Mouse (Mus musculus) neural tube, embryonic 12.5 days (tissue): Measurements from ENCODE around the gene Hgf. TPM values are rescaled to one million over a fixed set of nuclear protein-coding genes. Genes with fewer than 3 reads are reported as not detected.
A peak's percentile ranks its signal among the peaks of the same experiment; 100 is the strongest.

Experiments used
- ATAC-seq: fragments of 200-750 bp; cut with Nextera tagmentation; 2 replicates; pipeline ENCODE4 v1.8.0; 2017; ENCODE audit warnings: low read depth, mild to moderate bottlenecking, moderate TSS enrichment, moderate library complexity; ENCODE audit not compliant: low FRiP score
- H3K27ac ChIP-seq: fragments of 300-500 bp; sonication (generic); 2 replicates; pipeline ENCODE4 v1.5.1; 2016
- H3K27me3 ChIP-seq: fragments of 300-500 bp; sonication (generic); replicated peaks from 2 replicates; pipeline ENCODE4 v1.6.1; 2016; ENCODE audit warnings: mild to moderate bottlenecking
- H3K36me3 ChIP-seq: fragments of 300-500 bp; sonication (generic); 2 replicates; pipeline ENCODE4 v1.6.1; 2016; ENCODE audit warnings: mild to moderate bottlenecking
- H3K4me1 ChIP-seq: fragments of 300-500 bp; sonication (generic); 2 replicates; pipeline ENCODE4 v1.6.1; 2016
- H3K4me2 ChIP-seq: fragments of 300-500 bp; sonication (generic); replicated peaks from 2 replicates; pipeline ENCODE4 v1.6.1; 2016; ENCODE audit warnings: mild to moderate bottlenecking
- H3K4me3 ChIP-seq: fragments of 300-500 bp; sonication (generic); 2 replicates; pipeline ENCODE4 v1.5.1; 2016
- H3K9ac ChIP-seq: fragments of 300-500 bp; sonication (generic); 2 replicates; pipeline ENCODE4 v1.6.1; 2016; ENCODE audit warnings: mild to moderate bottlenecking
- H3K9me3 ChIP-seq: fragments of 300-500 bp; sonication (generic); 2 replicates; pipeline ENCODE4 v1.6.1; 2016; ENCODE audit warnings: mild to moderate bottlenecking
- WGBS: fragments of 180-500 bp; shearing (Covaris S2); methylation state at CpG from one replicate; pipeline ENCODE4 v1.1.7; 2016; 5-methylcytosine and 5-hydroxymethylcytosine counted together
- polyA plus RNA-seq: library from polyadenylated mRNA; unstranded; fragments of >200 nt; fragmentation: Nextera tagmentation; extraction: Ambion mirVana; gene quantifications from 2 replicates; pipeline ENCODE4 v1.2.1, GENCODE M21; 2016

Hgf gene
- polyA plus RNA-seq, 1 experiment from 2014 or later = 0.86 TPM

DNA sequence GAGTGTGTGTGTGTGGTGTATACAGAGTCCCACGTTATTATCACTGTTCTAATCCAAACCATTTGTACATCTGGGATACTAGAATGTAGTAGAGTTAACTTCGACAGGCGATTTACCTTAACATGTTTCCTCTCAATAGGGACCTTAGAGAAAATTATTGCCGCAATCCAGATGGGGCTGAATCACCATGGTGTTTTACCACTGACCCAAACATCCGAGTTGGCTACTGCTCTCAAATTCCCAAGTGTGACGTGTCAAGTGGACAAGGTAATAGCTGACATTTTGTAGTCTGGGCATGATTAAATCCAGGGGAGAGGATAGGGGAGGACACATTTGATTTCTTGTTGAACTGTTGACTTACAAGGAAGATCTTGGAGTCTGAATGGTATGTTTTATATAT lies 44.7 kb downstream of the Hgf start:
- Histone ChIP-seq H3K4me2 (no peak overlapping the region), H3K4me1 (no peaks in the 10 kb centered on the region), H3K9ac (no peak overlapping the region), H3K9me3 (no peaks in the 10 kb centered on the region), H3K4me3 (no peak overlapping the region), H3K27ac (no peak overlapping the region), H3K36me3 (no peaks in the 10 kb centered on the region), H3K27me3 (no peaks in the 10 kb centered on the region)
- no peak for ATAC-seq
- WGBS = 66% methylated on average over 6 of the region's 6 CpGs

GRCm38 (mm10) chr5:16601463-16601862 lies 48.2 kb downstream of the Hgf start:
- H3K4me2 ChIP-seq = no peak overlapping the region
- WGBS = 83% methylated on average over 1 of the region's 1 CpGs
- no peak overlapping the region for H3K27ac ChIP-seq
- no peak overlapping the region for H3K9ac ChIP-seq
- no peak overlapping the region for H3K4me3 ChIP-seq
- no peaks in the 10 kb centered on the region for H3K4me1 ChIP-seq
- H3K9me3 ChIP-seq = no peaks in the 10 kb centered on the region
- H3K36me3 ChIP-seq = no peaks in the 10 kb centered on the region
- no peak for ATAC-seq
- no peaks in the 10 kb centered on the region for H3K27me3 ChIP-seq

DNA sequence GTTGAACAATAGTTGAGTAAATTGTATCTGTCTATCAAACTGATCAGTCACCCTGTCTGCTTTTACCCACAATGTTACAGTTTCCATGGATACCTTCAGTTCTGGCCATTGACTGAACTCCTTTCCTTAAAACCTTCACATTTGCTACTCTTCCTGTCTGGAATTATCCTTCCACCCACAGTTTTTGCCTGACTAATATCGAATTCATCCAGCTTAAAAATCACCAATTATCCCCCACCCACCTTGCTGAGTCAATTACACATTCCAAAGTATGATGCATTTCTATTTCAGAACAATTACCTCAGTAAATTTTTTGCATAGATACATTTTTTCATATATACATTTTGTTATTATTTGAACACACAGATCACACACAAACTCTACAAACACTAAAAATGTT lies 79.7 kb downstream of the Hgf start:
- H3K9me3 ChIP-seq = no peaks in the 10 kb centered on the region
- 75% methylated on average over 1 of the region's 1 CpGs for WGBS
- H3K4me2 ChIP-seq = no peak overlapping the region
- no peak overlapping the region for H3K4me3 ChIP-seq
- H3K27ac ChIP-seq = no peak overlapping the region
- H3K36me3 ChIP-seq = no peaks in the 10 kb centered on the region
- no peak overlapping the region for H3K9ac ChIP-seq
- H3K4me1 ChIP-seq = no peaks in the 10 kb centered on the region
- no peaks in the 10 kb centered on the region for H3K27me3 ChIP-seq
- ATAC-seq = no peak

- H3K27ac ChIP-seq = no peak overlapping the region
- WGBS = 34% methylated on average over 7 of the region's 7 CpGs
- H3K4me2 ChIP-seq = 0 out of 2 replicates have a peak overlapping the region, but pooled peaks have one; percentile 12
- no peaks in the 10 kb centered on the region for H3K9me3 ChIP-seq
- H3K9ac ChIP-seq = no peak overlapping the region
- H3K4me3 ChIP-seq = no peak overlapping the region
- H3K27me3 ChIP-seq = no peaks in the 10 kb centered on the region
- no peaks in the 10 kb centered on the region for H3K36me3 ChIP-seq
- ATAC-seq = peak; percentile 56; the same call in 1 of the 2 replicates
- no peaks in the 10 kb centered on the region for H3K4me1 ChIP-seq
Observed at GRCm38 (mm10) chr5:16646417-16646816, 93.1 kb downstream of the Hgf start.

DNA sequence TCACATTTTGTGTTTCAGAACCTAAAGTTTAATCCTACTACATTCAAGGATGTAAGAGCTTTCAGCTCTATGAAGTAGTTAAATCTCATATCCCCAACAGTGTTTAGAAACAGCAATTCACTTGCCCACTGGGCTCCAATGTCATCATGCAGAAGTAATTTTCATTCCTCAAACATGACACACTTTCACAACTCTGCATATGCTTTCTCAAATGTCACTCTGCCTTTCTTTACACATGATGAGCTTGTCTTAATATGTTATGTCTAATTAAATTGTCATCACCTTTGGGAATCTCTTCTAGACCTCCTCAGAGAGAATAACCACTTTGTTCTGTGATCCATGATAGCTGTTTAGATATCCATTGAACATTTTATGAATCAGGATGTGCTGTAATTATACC lies 94.4 kb downstream of the Hgf start:
- ATAC-seq = no peak
- Histone ChIP-seq H3K27ac (no peak overlapping the region), H3K9me3 (no peaks in the 10 kb centered on the region), H3K4me1 (no peaks in the 10 kb centered on the region), H3K4me2 (no peak overlapping the region), H3K9ac (no peak overlapping the region), H3K27me3 (no peaks in the 10 kb centered on the region), H3K4me3 (no peak overlapping the region), H3K36me3 (no peaks in the 10 kb centered on the region)

DNA sequence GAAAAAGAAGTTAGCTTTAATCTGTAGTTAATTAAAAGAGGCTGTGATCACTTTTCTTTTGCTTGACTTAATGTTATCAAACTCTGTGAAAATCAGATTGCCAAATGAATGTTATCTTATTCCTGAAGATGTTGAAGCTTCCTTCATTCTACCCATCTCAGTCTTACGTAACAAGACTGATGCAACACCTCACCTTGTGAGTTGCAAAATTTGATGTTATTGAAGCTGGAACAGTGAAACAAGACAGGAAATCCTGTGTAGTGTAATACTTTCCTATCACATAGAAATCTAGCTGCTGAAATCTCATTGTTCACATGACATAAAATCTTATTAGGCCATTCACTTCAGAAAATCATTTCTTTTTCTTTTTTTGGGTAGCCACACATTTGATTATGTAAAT lies 96.9 kb downstream of the Hgf start:
- Histone ChIP-seq H3K9ac (no peak overlapping the region), H3K36me3 (no peaks in the 10 kb centered on the region), H3K9me3 (no peaks in the 10 kb centered on the region), H3K4me1 (no peaks in the 10 kb centered on the region), H3K27ac (no peak overlapping the region), H3K4me3 (no peak overlapping the region), H3K27me3 (no peaks in the 10 kb centered on the region), H3K4me2 (no peak overlapping the region)
- 96% methylated on average over 1 of the region's 1 CpGs for WGBS
- no peak for ATAC-seq

DNA sequence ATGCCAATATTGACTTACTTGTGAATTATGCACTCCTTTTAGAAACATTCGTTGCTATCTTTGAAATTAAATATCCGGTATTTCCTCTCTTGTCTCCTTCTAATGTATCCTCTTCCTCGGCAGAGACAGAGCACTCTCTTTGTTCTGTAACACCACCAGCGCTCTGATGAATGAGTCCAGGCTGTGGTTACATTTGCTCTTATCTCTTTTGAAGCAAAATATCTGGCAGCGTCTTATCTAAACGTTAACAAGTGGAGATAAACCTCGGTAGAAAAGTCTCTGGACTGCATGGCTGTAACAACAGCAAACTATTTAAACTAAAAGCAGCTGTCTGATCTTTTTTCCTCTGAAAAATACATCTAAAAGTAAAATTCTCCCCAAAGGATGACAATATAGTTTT lies 100.7 kb downstream of the Hgf start:
- ATAC-seq = no peak
- Histone ChIP-seq H3K9me3 (no peaks in the 10 kb centered on the region), H3K36me3 (no peaks in the 10 kb centered on the region), H3K27ac (no peak overlapping the region), H3K9ac (no peak overlapping the region), H3K4me3 (no peak overlapping the region), H3K4me1 (no peaks in the 10 kb centered on the region), H3K27me3 (no peaks in the 10 kb centered on the region), H3K4me2 (no peak overlapping the region)
- 76% methylated on average over 7 of the region's 7 CpGs for WGBS

Other genes starting within 250 kb of the Hgf start
- not detected in 2 replicates for gene Gm28710, start 238.3 kb downstream of the Hgf start, polyA plus RNA-seq